Mouse (Mus musculus): Measurements from ENCODE around the gene Trpm3.

GRCm38 (mm10) chr19:22902386-22902785, 763.5 kb downstream of the Trpm3 start:
- TF ChIP-seq CTCF (IDR thresholded peaks at IDR 0.05; ENCODE audit: low read depth, low read length), result no peak
- no peak for TF ChIP-seq EP300 (IDR thresholded peaks at IDR 0.05; ENCODE audit: insufficient read depth, low read depth, low read length)
- TF ChIP-seq POLR2A (IDR thresholded peaks at IDR 0.05; ENCODE audit: insufficient read depth, low read length), result no peak
